Mouse (Mus musculus) MEL (cell line): ENCODE measurements around the gene Fcgr3.
"Not testable (repeated sequence)": the region's sequence is repeated elsewhere in the genome, so short reads cannot be mapped to it uniquely, and the experiment has no call there.

Experiments used
- CHD2 ChIP-seq: IDR thresholded peaks from 2 replicates; pipeline ENCODE4 v1.6.1; 2011; ENCODE audit warnings: low read length, improper control_type of control experiment
- CTCF ChIP-seq, 3 experiments: IDR thresholded peaks in 2 of 3; conservative IDR thresholded peaks in 1 of 3; 2 replicates each; pipeline ENCODE4 v1.5.1; 2011 to 2012; ENCODE audit warnings: low read length in 3 of 3, low read depth in 2 of 3, mild to moderate bottlenecking in 2 of 3, improper control_type of control experiment in 1 of 3, inconsistent platforms in 1 of 3, mixed read lengths in 1 of 3, moderate library complexity in 1 of 3; ENCODE audit not compliant: control insufficient read depth in 1 of 3, insufficient read depth in 1 of 3, poor library complexity in 1 of 3, severe bottlenecking in 1 of 3
- GATA1 ChIP-seq: IDR thresholded peaks from 2 replicates; pipeline ENCODE4 v1.6.1; 2011; ENCODE audit warnings: low read depth, low read length, improper control_type of control experiment
- KAT2A ChIP-seq: conservative IDR thresholded peaks from 2 replicates; pipeline ENCODE4 v1.6.1; 2012; ENCODE audit warnings: low read depth, low read length, improper control_type of control experiment, inconsistent platforms
- MEF2A ChIP-seq: IDR thresholded peaks from 2 replicates; pipeline ENCODE4 v1.6.1; 2014; ENCODE audit warnings: low read depth, mild to moderate bottlenecking, inconsistent platforms, low read length, improper control_type of control experiment; ENCODE audit not compliant: poor library complexity, insufficient replicate concordance, severe bottlenecking; ENCODE audit errors: extremely low read depth
- MXI1 ChIP-seq: IDR thresholded peaks from 2 replicates; pipeline ENCODE4 v1.6.1; 2011; ENCODE audit warnings: mild to moderate bottlenecking, low read depth, low read length, improper control_type of control experiment
- RAD21 ChIP-seq: IDR thresholded peaks from 2 replicates; pipeline ENCODE4 v1.6.1; 2011; ENCODE audit warnings: mild to moderate bottlenecking, low read depth, low read length, improper control_type of control experiment
- USF1 ChIP-seq: IDR thresholded peaks from 2 replicates; pipeline ENCODE4 v1.6.1; 2014; ENCODE audit warnings: low read depth, mild to moderate bottlenecking, inconsistent platforms, low read length, improper control_type of control experiment, moderate library complexity
- ZC3H11A ChIP-seq: IDR thresholded peaks from 2 replicates; pipeline ENCODE4 v1.6.1; 2012; ENCODE audit warnings: low read depth, mild to moderate bottlenecking, inconsistent platforms, low read length, improper control_type of control experiment
- ZKSCAN1 ChIP-seq: IDR thresholded peaks from 2 replicates; pipeline ENCODE4 v1.6.1; 2012; ENCODE audit warnings: low read depth, mild to moderate bottlenecking, inconsistent platforms, low read length, improper control_type of control experiment, moderate library complexity

GRCm38 (mm10) chr1:171069508-171069907 lies 4.8 kb upstream of the Fcgr3 start:
- TF ChIP-seq MEF2A; CTCF (IDR thresholded peaks at IDR 0.05 in 2 of 3, conservative IDR thresholded peaks at IDR 0.05 in 1 of 3; ENCODE audit: control insufficient read depth in 1 of 3, insufficient read depth in 1 of 3, low read depth in 2 of 3, low read length in 3 of 3, poor library complexity in 1 of 3, severe bottlenecking in 1 of 3); RAD21; ZC3H11A; GATA1; KAT2A; USF1; ZKSCAN1; MXI1; CHD2: not testable (repeated sequence)
